Mouse (Mus musculus): Measurements from ENCODE around the gene Nlrc3.

The Nlrc3 gene

DNA sequence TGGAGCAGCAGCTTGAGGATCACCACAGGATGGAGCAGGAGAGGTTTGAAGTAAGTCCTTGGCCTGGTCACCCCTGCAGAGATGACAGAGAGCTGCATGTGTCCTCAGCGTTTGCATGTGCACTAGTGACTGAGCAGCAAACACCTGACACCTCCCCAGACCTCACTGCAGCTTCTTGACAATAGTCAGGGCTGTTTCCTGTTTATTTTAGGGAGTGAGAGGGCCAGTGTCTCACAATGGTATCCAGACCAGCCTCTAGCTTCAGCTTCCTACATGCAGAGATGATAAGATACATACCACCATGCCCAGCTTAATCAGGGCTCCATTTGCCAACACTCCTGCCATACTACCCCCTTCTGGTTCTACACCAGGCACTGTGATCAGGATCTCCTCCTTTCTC lies 47.9 kb downstream of the Nlrc3 start:
- no peak for DNase-seq

GRCm38 (mm10) chr16:3923966-3924365 lies 52.5 kb downstream of the Nlrc3 start:
- no peak for DNase-seq

DNA sequence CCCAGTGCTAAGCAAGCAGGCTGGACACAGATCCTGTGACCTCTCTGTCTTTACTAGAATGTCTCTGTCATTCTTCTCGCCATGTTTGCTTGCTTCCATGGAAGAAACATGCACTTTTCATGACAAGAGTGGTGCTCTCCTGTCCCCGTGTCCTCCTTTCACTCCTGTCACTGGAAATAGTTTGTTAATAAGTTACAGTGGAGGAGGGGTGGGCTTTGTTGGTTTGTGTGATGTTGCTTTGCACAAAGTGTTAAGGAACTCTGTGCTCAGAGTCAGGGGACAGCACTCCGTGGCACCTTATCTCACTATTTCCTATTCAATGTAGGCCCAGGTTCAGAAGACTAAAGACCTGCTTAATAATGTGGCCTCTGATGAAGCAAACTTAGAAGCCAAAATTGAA lies 52.9 kb downstream of the Nlrc3 start:
- no peak for DNase-seq

DNA sequence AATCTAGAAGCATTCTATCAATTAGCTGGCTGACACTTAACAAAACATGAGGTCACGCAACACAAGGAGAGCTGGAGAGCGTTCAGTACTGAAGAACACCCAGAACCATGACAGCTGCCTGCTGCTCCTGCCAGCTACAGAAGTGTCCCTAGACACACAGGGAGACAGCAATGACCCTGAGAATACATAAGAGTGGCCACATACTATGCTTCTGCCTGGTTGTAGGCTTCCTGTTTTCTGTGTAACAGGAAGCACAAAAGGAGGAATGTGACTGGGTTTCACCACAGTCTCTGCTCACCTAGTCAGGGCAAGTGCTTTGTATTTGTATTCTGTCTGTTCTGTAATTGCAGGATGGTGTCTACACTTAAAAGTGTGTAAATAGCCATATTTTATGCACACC lies 55.7 kb downstream of the Nlrc3 start:
- DNase-seq, result no peak

DNA sequence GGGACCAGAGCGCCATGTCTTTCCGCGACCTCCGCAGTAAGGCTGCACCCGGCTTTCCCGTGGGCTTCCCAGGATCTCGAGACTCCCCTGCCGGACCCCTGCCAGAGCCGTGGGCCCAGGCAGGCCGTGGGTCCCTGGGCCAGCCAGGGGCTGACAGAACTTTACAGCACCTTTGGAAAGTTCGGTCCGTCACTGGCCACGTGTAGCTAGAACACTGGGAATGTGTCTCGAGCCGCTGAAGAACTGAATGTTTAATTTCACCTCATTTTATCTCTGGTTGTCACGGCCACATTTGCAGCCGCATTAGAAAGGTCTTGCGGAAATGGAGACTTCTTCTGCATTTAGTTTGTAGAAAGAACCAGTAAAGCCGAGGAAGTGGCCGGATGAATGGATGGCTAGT lies 67.3 kb downstream of the Nlrc3 start:
- DNase-seq, result no peak

DNA sequence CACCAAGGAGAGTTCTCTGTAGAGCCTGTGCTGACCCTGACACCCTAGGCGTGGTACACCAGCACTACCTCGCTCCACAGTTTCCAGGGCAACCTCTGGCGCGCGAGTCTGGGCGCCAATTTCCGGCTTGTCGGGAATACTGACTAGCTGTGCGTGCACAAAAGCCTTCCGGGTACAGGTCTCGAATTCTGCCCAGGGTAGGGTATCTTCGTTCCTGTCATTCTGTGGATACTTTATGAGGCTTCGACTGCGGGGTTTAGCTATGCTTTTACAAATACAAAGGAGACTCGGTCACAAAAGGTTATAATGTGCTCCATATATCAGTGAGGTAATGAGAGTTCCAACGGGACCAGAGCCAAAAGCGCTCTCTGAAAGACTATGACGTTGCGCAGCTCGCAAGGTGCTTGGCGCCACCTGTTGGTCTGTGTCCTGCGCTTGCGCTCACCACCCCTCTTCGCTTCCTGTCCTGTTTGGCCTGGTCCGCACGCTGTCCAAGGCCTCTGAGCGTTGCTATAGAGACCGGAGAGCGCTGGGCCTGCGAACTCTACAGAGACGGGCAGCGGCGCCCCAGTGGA lies 67.8 kb downstream of the Nlrc3 start, which contains the start of the genes 1700037C18Rik and Cluap1:
Gene 1700037C18Rik (minus strand): TSS at position 153 of the 575 bp plus-strand sequence.
Gene Cluap1 (plus strand): TSS at position 265 of the 575 bp plus-strand sequence.
- DNase-seq, result peak; percentile 92

DNA sequence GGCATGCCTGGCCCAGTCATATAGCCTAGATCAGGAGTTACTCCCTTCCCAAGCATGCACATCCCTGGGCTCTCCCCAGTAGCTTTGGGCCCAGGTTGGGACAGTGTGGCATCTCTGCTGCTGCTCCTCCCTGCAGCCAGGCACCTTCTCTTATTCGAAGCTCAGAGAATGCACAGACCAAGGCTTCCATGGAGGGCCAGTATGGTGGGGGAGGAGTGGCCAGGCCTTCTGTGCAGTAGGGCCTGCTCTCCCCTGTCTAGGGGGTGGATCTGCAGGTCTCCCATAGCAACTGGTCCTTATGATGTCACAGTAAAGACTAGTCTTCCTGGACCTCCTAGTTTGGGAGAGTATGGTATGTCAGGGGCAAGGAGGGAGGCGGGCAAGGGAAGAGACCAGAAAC lies 69.0 kb downstream of the Nlrc3 start:
- no peak for DNase-seq

DNA sequence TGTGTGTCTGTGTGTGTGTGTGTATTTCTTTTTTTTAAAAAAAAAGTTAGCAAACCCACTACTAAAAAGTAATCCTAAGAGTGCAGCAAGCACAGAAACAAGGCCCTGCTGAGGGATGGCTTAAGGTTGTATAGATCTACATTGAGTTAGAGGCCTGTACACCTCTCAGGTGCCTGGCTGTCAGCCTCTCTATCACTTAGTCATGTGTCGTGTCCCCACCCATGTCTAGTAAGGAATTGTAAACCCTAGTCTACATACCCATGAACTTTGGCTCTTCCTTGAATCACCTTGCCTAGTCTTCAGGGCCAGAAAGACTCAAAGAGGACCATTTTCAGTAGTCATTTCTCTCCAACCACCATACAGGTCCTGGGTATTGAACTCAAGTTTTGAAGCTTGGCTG lies 79.9 kb downstream of the Nlrc3 start:
- DNase-seq, result no peak

DNA sequence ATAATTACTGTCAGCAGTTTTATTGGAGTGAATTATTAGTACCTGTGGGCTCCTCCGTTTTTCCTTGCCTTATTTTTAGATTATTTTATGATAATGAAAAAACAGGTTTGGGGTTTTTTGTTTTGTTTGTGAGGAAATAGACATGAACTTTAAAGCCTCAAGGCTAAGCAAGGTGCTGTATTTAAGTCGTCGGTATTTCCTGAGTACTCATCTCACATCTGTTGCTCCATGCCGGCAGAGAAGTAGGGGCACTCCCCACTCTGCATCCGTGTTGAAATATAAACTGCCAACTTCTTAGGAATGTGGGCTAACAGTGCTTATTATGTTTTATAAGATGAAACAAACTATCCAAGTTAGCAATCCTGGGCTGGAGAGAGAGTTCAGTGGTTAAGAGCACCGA lies 80.4 kb downstream of the Nlrc3 start:
- no peak for DNase-seq

GRCm38 (mm10) chr16:3895173-3895792 lies 81.1 kb downstream of the Nlrc3 start:
- no peak for DNase-seq
